Comparison of ENCODE assay signal across 9 mouse cellular contexts in genomic region chr13:96983251-96984126, GRCm38 (mm10). TPM values are rescaled to one million over a fixed set of nuclear protein-coding genes. Genes with fewer than 3 reads are reported as not detected.
DNase-seq lines count a peak whose midpoint lies in the region; ATAC-seq and TF ChIP-seq lines count a peak whose summit lies in the region.
"Had no signal": no experiment of that assay in that cellular context is flagged by ENCODE, and none has a peak within 500 bp of the region (broad histone marks: within the 10 kb centered on the region; RNA-seq: fewer than 3 reads in every experiment).

No protein-coding gene starts in this region.

- H3K9me3 ChIP-seq in hindbrain, embryonic 12.5 days (replicated peaks) = no peaks in the 10 kb centered on the region
- no peaks in the 10 kb centered on the region for H3K9me3 ChIP-seq in hindbrain, embryonic 14.5 days (ENCODE audit: control insufficient read depth, low read length)
- H3K9me3 ChIP-seq in kidney, embryonic 15.5 days (replicated peaks) = no peaks in the 10 kb centered on the region
- H3K9me3 ChIP-seq: neural tube, embryonic 13.5 days had no signal

- 0 out of 2 replicates have a peak, but pooled peaks cover 3% of the 10 kb centered on the region for H3K4me1 ChIP-seq in hindbrain, embryonic 12.5 days
- H3K4me1 ChIP-seq in hindbrain, embryonic 14.5 days (replicated peaks; ENCODE audit: control insufficient read depth, insufficient read depth, low read length) = no peaks in the 10 kb centered on the region; the same call in 1 of the 2 replicates
- H3K4me1 ChIP-seq in bone marrow, adult 2 months (ENCODE audit: control insufficient read depth, insufficient read depth, low read length) = no peaks in the 10 kb centered on the region; the same call in 1 of the 2 replicates
- H3K4me1 ChIP-seq in kidney, embryonic 15.5 days = peaks cover 28% of the 10 kb centered on the region
- no peaks in the 10 kb centered on the region for H3K4me1 ChIP-seq in cerebellum, adult 2 months (ENCODE audit: control insufficient read depth, insufficient read depth, low read length)

- H3K27ac ChIP-seq in hindbrain, embryonic 12.5 days = no peak overlapping the region
- H3K27ac ChIP-seq in hindbrain, embryonic 14.5 days = no peak overlapping the region
- peak overlapping the region; percentile 33; the same call in 1 of the 2 replicates for H3K27ac ChIP-seq in bone marrow, adult 2 months (ENCODE audit: control insufficient read depth, insufficient read depth, low read depth, low read length, poor library complexity)
- H3K27ac ChIP-seq in kidney, embryonic 15.5 days = peak overlapping the region; percentile 80
- no peak overlapping the region for H3K27ac ChIP-seq in cerebellum, adult 2 months (ENCODE audit: insufficient read depth, low read length)
- H3K27ac ChIP-seq: neural tube, embryonic 13.5 days had no signal

- ATAC-seq in hindbrain, embryonic 12.5 days (ENCODE audit: low FRiP score) = no peak
- ATAC-seq in hindbrain, embryonic 14.5 days (ENCODE audit: low FRiP score) = no peak
- peak; percentile 84 for ATAC-seq in kidney, embryonic 15.5 days (replicated peaks; ENCODE audit: low FRiP score)

- 56% methylated on average over 26 of the region's 26 CpGs for WGBS in hindbrain, embryonic 12.5 days
- 55% methylated on average over 26 of the region's 26 CpGs for WGBS in hindbrain, embryonic 14.5 days
- under 1% methylated on average over 26 of the region's 26 CpGs for WGBS in bone marrow, adult 2 months
- 42% methylated on average over 26 of the region's 26 CpGs for WGBS in kidney, embryonic 15.5 days
- 35% methylated on average over 26 of the region's 26 CpGs for WGBS in cerebellum, adult 2 months

- no peak for TF ChIP-seq POLR2A in bone marrow, adult 2 months (IDR thresholded peaks at IDR 0.05; ENCODE audit: borderline replicate concordance, control insufficient read depth, low read depth, low read length)
- no peak for TF ChIP-seq POLR2A in cerebellum, adult 2 months (IDR thresholded peaks at IDR 0.05; ENCODE audit: borderline replicate concordance, insufficient read depth, low read length)

- no peak overlapping the region for H3K9ac ChIP-seq in hindbrain, embryonic 12.5 days
- H3K9ac ChIP-seq in hindbrain, embryonic 14.5 days = no peak overlapping the region
- H3K9ac ChIP-seq in kidney, embryonic 15.5 days = no peak overlapping the region
- H3K9ac ChIP-seq: neural tube, embryonic 13.5 days had no signal

- H3K4me3 ChIP-seq in hindbrain, embryonic 12.5 days = no peak overlapping the region
- no peak overlapping the region for H3K4me3 ChIP-seq in hindbrain, embryonic 14.5 days (replicated peaks; ENCODE audit: low read length)
- H3K4me3 ChIP-seq in bone marrow, adult 2 months (replicated peaks; ENCODE audit: control insufficient read depth, low read depth, low read length) = peak overlapping the region; percentile 41
- peak overlapping the region; percentile 10 for H3K4me3 ChIP-seq in kidney, embryonic 15.5 days (replicated peaks)
- H3K4me3 ChIP-seq in cerebellum, adult 2 months (replicated peaks; ENCODE audit: insufficient read depth, low read depth, low read length) = no peak overlapping the region
- H3K4me3 ChIP-seq: neural tube, embryonic 13.5 days had no signal

- TF ChIP-seq CTCF in bone marrow, adult 2 months (IDR thresholded peaks at IDR 0.05; ENCODE audit: control insufficient read depth, insufficient read depth, low read length) = no peak
- TF ChIP-seq CTCF in cerebellum, adult 2 months (IDR thresholded peaks at IDR 0.05; ENCODE audit: borderline replicate concordance, insufficient read depth, low read depth, low read length) = no peak

- H3K36me3 ChIP-seq in hindbrain, embryonic 12.5 days = no peaks in the 10 kb centered on the region
- no peaks in the 10 kb centered on the region for H3K36me3 ChIP-seq in hindbrain, embryonic 14.5 days (replicated peaks; ENCODE audit: control insufficient read depth, insufficient read depth)
- no peaks in the 10 kb centered on the region for H3K36me3 ChIP-seq in kidney, embryonic 15.5 days
- H3K36me3 ChIP-seq: neural tube, embryonic 13.5 days had no signal

- DNase-seq in hindbrain, embryonic 14.5 days (ENCODE audit: low spot score) = no peak
- DNase-seq in mesoderm, embryonic 11.5 days (ENCODE audit: low read depth, low spot score) = peak; percentile 34
- no peak for DNase-seq in cerebellum, adult 18-20 months
- no peak for DNase-seq in left cerebral cortex, adult 8-10 months (ENCODE audit: low spot score in 2 of 2)
- no peak for DNase-seq in cerebellum, adult 2 months

- H3K27me3 ChIP-seq in hindbrain, embryonic 12.5 days = no peaks in the 10 kb centered on the region
- H3K27me3 ChIP-seq in hindbrain, embryonic 14.5 days (ENCODE audit: control insufficient read depth, insufficient read depth, low read length) = no peaks in the 10 kb centered on the region
- H3K27me3 ChIP-seq in kidney, embryonic 15.5 days = no peaks in the 10 kb centered on the region
- no peaks in the 10 kb centered on the region; the same call in 1 of the 2 replicates for H3K27me3 ChIP-seq in cerebellum, adult 2 months (ENCODE audit: control insufficient read depth, insufficient read depth, low read length)
- H3K27me3 ChIP-seq: neural tube, embryonic 13.5 days had no signal

- H3K4me2 ChIP-seq in hindbrain, embryonic 12.5 days (replicated peaks) = peak overlapping the region; percentile 29; the same call in 1 of the 2 replicates
- no peak overlapping the region for H3K4me2 ChIP-seq in hindbrain, embryonic 14.5 days (replicated peaks)
- H3K4me2 ChIP-seq in kidney, embryonic 15.5 days = peak overlapping the region; percentile 51
- H3K4me2 ChIP-seq: neural tube, embryonic 13.5 days had no signal

RNA-seq across cellular contexts. Expression of gene 1700029F12Rik, which starts 50.7 kb away (rescaled TPM):
- not detected in 2 replicates for polyA plus RNA-seq in hindbrain, embryonic 12.5 days (2016; fragmentation: Nextera tagmentation; extraction: Ambion mirVana)
- polyA plus RNA-seq in hindbrain, embryonic 14.5 days (2014; fragmentation: Nextera tagmentation; extraction: Ambion mirVana) = not detected in 2 replicates
- polyA plus RNA-seq in bone marrow, adult 2 months (2011; ENCODE audit: insufficient read depth, insufficient read length, low replicate concordance, missing spikeins) = not detected in 2 replicates
- not detected in 2 replicates for polyA plus RNA-seq in kidney, embryonic 15.5 days (2015; fragmentation: Nextera tagmentation; extraction: Ambion mirVana)
- not detected for total RNA-seq in left cerebral cortex, adult 8-10 months (2022)
- not detected in 2 replicates for polyA plus RNA-seq in cerebellum, adult 2 months (2012; rRNA removed)
- polyA plus RNA-seq: neural tube, embryonic 13.5 days had no signal

RNA-seq across cellular contexts. Expression of gene Gcnt4, which starts 59.0 kb away (rescaled TPM):
- 0.34 and 0.40 TPM in 2 replicates for polyA plus RNA-seq in hindbrain, embryonic 12.5 days (2016; fragmentation: Nextera tagmentation; extraction: Ambion mirVana)
- polyA plus RNA-seq in hindbrain, embryonic 14.5 days (2014; fragmentation: Nextera tagmentation; extraction: Ambion mirVana) = 0.04 and 0.08 TPM in 2 replicates
- polyA plus RNA-seq in bone marrow, adult 2 months (2011; ENCODE audit: insufficient read depth, insufficient read length, low replicate concordance, missing spikeins) = 0.30 TPM in 1 of 2 replicates, not detected in the other
- 1.5 and 1.6 TPM in 2 replicates for polyA plus RNA-seq in kidney, embryonic 15.5 days (2015; fragmentation: Nextera tagmentation; extraction: Ambion mirVana)
- 10 to 100 TPM; 10.6 to 16.4 (median 11.2) TPM for total RNA-seq in left cerebral cortex, adult 8-10 months (2022)
- 1.1 and 1.9 TPM in 2 replicates for polyA plus RNA-seq in cerebellum, adult 2 months (2012; rRNA removed)

Comparison
In these comparisons a context has a peak if more than half of its experiments do, and no peak if none do; other contexts are left out.
1. H3K27ac ChIP-seq: peak in bone marrow, adult 2 months (single experiment) and kidney, embryonic 15.5 days (single experiment); none in hindbrain, embryonic 12.5 days (single experiment), hindbrain, embryonic 14.5 days (single experiment) and cerebellum, adult 2 months (single experiment).
2. H3K4me3 ChIP-seq: peak in bone marrow, adult 2 months (single experiment) and kidney, embryonic 15.5 days (single experiment); none in hindbrain, embryonic 12.5 days (single experiment), hindbrain, embryonic 14.5 days (single experiment) and cerebellum, adult 2 months (single experiment).